Mouse (Mus musculus): ENCODE results near the gene Lonp1.
"Not testable (repeated sequence)": the region's sequence is repeated elsewhere in the genome, so short reads cannot be mapped to it uniquely, and the experiment has no call there.

Gene Lonp1
- long read RNA-seq, experiment 1, transcript Lonp1-201 (18 exons, 2,951 nt) = major isoform, 220 of 306 reads
- long read RNA-seq, experiment 1, partial matches to known transcripts = 66 of 306 reads
- long read RNA-seq, experiment 1, other reads (novel, unspliced or antisense) = 20 of 306 reads
- long read RNA-seq, experiment 2, transcript Lonp1-201 (18 exons, 2,951 nt) = major isoform, 230 of 302 reads
- long read RNA-seq, experiment 2, partial matches to known transcripts = 59 of 302 reads
- long read RNA-seq, experiment 2, other reads (novel, unspliced or antisense) = 13 of 302 reads

DNA sequence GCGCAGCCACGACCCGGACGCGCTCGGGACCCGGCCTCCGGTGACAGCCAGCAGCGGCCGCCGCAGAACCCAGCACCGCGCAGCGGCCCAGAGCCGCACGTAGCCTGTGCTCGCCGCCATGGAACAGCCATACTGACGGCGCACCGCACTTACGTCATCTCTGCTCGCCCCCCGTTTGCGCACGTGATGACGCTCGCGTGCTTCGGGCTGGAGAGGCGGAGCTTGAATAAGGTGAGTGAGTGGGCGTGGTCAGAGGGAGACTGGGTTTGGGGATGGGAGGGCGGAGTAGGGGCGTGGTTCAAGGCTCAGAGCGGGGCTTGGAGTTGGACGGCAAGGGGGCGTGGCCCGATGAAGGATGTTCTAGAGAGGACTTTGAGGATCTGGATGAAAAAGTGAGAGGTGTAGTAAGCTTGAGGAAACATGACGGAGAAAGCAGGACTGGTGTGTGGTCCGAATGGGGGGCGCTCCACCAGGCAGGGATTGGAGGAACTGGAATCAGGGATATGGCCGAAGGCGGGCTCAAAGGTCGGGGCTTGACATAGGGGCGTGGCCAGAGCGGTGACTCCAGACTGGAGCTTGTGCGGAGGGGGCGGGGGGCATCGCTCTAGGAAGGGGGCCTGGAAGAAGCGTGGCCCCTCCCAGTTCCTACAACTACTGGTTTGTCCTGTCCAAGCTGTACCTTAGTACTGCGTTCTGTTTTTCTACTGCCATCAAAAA lies at the start of gene Lonp1:
Gene Lonp1 (minus strand): TSS at position 134 of the 717 bp plus-strand sequence.
- intact Hi-C loops (cut with DNase I) = no loop called here

DNA sequence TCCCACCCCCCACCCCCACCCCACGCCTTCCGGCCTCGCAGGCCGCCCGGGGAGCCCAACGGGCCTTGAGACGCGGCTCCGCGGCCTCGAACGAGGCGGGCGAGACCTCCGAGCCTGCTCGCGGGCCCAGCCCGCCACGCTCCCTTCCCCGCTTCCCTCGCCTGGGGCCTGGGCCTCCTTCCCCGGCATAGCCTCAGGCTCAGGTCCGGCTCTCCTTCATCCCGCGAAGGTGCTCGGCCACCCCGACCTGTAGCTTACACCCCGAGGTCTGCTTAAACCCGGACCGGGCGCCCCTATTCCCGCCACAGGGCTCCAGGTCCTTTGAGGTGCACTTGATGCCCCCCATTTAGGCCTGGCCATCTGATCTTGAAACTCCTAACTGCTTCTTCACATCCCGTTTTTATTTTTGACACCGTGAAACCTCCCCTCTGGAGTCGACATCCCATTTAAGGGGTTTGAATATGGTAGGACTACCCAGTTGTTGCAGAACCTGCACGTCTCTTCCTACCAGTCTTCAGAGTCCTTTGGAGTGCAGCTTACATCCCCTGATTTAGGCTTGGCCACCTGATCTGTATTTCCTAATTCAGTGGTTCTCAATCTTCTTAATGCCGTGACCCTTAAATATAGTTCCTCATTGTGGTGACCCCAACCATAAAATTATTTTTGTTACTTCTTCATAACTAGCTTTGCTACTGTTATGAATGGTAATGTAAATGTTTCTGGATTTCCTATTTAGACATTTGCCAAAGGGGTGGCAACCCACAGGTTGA lies 47.1 kb upstream of the Lonp1 start:
- intact Hi-C loops (cut with DNase I) = no loop called here

DNA sequence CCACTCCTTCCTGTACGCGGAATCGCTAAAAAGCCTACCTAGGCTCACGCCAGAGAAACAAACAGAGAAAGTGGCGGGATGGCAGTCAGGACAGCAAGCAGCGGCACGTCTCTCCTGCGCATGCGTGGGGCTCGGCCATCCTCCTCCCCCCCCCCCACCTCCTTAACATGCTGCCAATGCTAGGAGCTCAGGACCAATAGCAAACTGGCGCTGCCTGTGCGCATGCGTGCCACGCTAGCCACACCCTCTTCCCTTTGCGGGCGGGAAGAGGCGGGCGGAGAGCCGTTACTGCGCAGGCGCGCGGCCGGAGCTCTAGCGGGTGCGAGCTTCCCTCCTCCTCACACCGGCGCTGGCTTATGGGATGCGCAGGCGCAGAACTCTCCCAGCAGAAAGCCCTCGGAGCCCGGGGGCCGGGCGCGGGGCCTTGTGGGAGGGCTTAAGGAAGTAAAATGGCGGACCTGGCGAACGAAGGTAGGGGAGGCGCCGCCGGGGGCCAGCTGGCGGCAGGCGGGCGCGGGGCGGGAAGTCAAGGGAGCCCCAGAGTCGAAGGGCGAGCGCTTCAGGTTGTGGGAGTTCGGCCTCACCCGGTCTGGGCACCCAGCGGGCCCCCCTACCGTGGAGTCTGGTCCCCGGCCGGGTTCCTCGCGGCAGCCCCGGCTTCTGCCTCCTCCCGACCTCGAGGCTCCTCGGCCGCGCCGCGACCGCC lies 46.4 kb upstream of the Lonp1 start, which contains the start of gene Ranbp3:
Gene Ranbp3 (plus strand): TSS at position 354 of the 706 bp plus-strand sequence.
- intact Hi-C loops (cut with DNase I) = no loop called here

DNA sequence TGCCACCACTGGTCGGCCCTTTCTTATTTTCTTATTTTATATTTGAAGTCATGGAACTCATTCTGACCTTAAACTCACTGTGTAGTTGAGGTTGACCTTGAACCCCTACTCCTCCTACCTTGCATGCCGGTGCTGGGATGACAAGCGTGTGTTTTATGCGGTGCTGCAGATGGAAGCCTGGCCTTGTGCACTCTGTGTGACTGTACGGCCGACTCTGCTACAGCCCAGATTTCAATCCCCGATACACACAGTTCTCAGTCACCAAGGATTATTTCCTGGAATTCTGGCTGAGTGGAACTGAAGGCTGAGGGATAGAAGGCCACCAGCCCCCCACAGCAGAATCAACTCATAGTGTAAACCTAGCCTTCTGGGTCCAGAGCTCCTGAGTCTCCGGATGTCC lies 43.1 kb upstream of the Lonp1 start:
- intact Hi-C loops (cut with DNase I) = loop anchor here (5.0 to 10.0 kb wide), 3 partner anchors 57 to 315 kb away; partner anchors contain the start of gene Rpl36

DNA sequence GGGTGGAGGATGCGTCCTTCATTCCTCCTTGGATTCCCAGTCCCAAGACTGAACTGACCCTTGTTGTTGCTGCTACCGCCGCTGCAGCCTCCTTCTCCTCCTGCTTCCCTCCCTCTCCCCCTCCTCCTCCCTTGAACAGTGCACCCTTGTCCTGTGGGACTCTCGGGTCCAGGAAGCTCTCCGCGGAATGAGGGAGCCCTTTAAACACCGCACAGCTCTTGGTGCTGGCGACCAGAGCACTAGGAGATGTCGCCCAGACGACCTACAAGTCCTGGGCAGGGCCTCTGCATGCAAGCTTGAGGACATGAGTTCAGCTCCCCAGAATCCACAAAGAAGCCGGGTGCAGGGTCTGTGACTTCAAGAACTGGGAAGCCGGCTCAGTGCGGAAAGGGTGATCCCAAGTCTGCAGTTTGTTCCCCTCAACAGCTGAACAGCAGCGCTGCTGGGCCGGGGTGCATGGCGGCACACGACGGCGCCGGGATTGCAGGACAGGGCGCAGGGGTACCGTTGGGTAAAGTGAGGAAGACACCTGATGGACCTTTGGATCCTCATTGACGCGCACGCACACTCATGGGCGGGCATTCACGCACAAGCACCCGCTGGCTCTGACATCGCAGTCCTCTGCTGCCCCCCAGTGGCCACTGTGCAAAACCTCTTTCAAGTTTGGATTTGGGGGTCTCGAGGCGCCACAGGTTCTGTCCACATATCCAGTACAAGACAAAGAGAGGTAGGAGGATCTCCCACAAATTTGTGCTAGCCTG lies 41.9 kb upstream of the Lonp1 start:
- intact Hi-C loops (cut with DNase I) = loop anchor here (5.0 to 10.0 kb wide), 3 partner anchors 56 to 314 kb away; partner anchors contain the start of gene Rpl36

DNA sequence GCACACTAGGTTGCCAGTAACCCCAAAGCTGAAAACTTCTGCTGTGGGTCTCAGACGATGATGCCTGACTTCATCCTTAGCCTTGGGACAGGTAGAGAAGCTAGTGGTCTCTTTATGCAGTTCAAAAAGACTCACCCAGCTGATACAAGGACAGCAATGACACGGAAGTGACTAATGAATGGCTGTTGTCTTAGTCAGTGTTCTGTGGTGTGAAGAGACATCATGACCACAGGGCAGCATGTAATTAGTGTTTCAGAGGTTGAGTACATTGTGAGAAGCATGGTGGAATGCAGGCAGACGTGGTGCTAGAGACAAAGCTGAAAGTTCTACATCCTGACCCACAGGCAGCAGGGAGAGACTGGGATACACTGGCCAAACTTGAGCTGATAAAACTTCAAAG lies 40.9 kb upstream of the Lonp1 start:
- intact Hi-C loops (cut with DNase I) = loop anchor here (5.0 to 10.0 kb wide), 3 partner anchors 55 to 313 kb away; partner anchors contain the start of gene Rpl36

DNA sequence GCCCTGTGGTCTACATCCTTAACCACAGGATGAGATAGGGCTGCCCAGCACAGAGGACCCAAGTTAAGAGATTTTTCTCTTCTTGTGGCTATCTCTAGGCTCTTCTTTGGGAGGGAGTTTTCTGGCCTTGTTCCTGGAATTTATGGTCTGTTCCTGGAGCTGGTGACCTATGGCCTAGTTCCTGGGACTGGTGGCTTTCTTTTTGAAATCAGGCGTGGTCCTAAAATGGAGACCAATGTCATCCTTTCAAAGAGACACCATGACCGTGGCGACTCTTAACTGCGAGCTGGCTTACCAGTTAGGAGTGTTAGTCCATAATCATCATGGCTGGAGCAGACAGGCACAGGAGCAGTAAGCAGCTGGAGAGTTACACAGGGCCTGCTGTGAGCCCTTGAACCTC lies 39.7 kb upstream of the Lonp1 start:
- intact Hi-C loops (cut with DNase I) = loop anchor here (5.0 to 10.0 kb wide), 3 partner anchors 54 to 312 kb away; partner anchors contain the start of gene Rpl36

DNA sequence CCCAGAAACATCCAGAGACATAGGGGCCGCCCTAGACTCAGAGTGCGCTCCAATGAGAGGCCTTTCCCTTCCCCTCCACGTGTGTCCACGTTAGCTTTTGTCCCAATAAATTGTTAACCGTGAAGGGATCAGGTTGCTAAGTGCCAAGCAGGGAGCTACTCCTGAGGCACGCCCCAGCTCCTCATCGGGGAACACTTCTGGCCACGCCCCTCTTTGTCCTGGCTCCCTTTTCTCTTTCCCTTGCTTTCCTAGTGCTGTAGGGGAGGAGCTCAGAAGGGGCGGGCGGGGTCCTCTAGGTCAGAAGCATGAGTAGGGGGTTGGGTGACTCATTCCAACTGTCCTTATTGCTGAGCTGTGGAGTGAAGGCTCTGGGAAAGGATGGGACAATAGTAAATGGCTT lies 37.6 kb upstream of the Lonp1 start:
- intact Hi-C loops (cut with DNase I) = loop anchor here (10.0 kb wide), 1 partner anchor 310 kb away; no protein-coding TSS in a partner anchor

DNA sequence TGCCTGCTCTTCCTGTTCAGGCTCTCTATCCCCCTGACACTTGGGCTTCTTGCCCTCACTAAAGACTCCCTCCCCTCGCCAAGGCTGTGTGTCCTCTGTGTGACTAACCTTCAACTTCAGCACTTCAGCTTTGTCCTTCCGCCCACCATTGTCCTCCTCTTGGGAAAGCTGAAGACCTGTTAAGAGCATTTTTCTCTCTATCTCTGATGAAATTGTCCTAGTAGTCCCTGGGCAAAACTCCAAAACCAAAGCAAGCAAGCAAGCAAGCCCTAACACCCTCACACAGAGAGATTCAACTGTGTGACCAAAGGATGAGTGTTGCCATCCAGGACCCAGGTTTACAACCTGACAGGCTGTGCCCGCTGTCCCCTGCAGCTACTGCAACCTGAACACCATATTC lies 37.0 kb upstream of the Lonp1 start:
- intact Hi-C loops (cut with DNase I) = loop anchor here (10.0 kb wide), 1 partner anchor 309 kb away; no protein-coding TSS in a partner anchor

DNA sequence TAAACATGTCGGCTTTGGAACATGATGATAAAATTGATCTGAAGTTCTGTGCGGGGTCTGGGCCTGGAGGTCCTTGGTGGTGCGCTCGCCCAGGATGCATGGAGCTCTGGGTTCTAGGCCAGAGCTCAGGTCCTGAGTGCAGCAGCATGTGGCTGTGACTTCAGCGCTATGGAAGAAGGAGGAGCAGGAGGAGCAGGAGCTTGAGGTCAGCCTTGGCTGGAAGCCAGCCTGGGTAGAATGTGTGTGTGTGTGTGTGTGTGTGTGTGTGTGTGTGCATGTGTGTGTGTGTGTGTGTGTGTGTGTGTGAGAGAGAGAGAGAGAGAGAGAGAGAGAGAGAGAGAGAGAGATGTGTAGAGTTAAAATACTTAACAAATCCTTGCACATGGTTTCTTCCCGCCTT lies 29.5 kb upstream of the Lonp1 start:
- intact Hi-C loops (cut with DNase I) = no loop called here

DNA sequence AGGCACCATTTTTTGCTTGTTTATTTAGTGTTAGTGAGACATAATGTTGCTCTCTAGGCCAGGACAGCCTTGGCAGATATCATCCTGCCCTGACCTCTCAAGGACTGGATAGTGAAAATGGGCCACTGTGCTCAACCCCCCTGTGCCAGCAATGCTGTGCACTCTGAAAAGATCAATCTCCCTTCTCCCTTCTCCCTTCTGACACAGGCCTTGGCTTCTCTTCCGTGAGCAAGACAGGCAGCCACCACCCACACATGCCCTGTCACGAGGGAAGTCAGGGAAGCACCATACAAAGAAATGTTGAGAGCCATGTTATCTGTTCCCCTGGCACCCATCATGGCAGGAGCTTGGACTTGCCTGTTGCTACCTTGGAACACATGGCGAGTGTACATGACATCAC lies 28.6 kb upstream of the Lonp1 start:
- intact Hi-C loops (cut with DNase I) = no loop called here

DNA sequence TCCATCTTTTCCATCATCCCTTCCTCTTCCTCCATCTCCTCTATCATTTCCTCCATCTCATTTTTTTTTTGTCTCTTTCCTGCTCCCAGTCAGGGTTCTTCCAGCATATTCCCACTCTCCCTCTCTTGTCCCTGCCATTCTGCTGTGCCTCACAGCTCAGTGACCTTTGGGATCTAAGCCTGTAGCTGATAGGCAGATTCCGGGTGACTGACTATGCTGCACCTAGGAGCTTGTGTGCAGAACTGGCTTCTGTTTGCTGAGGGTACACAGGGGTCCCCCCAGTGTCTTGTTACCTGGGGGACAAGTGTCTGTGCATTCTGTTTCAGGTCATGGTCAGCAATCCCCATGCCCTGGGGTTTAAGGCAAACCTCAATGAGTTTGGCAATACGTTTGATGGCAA lies 28.1 kb upstream of the Lonp1 start:
- intact Hi-C loops (cut with DNase I) = no loop called here

DNA sequence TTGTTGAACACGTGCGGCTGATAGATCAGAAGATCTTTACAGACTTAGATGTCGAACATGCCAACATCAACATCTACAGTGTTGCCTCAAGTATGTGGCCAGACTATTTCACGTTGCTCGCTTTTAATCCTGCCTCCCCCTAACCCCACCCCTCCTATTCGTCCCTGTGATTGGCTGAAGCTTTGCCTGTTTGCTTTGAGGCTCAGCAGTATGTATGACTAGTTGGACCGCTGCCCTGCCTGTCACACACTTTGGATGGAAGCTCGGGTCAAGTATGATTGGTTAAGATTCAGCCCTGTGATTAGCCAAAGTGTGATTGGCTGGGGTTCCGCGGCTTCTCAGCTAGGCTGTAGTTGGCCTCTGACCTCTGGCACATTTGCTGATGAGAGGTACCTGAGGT lies 25.1 kb upstream of the Lonp1 start:
- intact Hi-C loops (cut with DNase I) = no loop called here

DNA sequence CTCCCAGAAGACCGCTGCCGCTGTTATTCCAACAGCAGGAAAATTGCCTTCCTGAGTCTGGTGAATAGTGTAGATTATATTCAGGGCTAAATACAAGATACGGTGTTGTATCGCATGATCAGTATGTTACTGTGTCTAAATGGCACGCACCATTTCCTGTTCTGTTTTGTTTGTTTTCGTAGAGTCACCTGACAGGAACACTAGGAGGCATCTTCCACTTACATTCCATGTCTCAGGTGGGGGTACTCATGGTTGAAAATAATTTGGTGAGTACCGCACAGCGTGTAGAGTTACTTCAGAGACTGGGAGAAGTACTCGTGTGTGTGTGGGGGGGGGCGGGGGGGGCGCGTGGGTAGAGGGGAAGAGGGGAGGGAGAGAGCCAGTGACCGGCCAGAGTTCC lies 20.9 kb upstream of the Lonp1 start:
- intact Hi-C loops (cut with DNase I) = no loop called here

DNA sequence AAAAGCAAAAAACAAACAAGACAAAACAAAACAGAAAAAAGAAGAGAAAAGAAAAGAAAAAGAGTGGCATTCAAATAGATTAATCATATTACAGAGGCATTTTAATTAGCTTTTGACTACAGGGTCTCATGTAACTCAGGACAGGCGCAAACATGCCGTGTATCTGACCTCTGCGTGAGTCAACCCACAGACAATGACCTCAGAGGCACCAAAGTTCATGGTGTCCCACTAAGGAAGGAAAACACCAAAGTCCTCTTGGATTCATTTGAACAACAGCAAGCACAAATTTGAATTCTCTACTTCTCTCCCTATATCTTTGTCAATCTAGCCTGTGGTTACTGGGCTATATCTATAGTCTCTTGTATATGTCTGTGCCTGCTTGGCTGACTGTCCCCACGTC lies 16.6 kb upstream of the Lonp1 start:
- intact Hi-C loops (cut with DNase I) = no loop called here

DNA sequence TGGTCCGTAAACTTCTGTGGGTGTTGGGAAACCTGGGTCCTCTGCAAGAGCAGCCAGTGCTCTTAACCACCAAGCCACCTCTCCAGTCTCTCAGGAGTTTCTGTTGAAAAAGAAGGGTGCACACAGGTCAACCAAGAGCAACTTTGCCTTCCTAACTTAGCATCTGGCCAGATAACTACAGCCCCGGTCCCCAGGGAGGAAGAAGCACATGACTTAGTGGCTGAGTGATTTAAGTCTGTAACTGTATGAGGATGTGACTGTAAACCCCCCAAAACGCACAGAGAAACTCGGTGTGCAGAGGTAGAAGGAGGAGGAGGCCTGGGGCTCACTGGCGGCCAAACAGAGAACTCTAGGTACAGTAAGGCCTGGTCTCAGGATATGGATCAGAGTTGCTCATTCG lies 7.3 kb upstream of the Lonp1 start:
- intact Hi-C loops (cut with DNase I) = no loop called here

DNA sequence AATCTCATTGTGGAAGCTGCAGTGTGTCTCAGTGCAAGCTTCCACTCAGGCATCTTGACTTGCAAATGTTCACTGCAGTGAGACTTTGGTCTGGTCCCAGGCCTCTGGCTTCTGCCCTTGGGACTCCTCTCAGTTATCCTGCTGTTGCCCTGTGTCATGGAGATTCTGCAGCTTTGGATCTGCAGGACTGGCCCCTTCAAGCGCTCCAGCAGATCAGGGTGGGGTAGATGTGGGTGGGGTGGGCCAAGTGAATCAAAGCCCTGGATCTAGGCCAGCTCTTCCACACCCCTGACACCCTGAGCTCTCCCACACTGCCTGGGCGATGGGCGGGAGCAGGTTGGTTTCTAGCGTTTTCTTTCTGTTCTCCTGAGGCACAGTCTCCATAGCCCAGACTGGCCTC lies 5.1 kb upstream of the Lonp1 start:
- intact Hi-C loops (cut with DNase I) = no loop called here

DNA sequence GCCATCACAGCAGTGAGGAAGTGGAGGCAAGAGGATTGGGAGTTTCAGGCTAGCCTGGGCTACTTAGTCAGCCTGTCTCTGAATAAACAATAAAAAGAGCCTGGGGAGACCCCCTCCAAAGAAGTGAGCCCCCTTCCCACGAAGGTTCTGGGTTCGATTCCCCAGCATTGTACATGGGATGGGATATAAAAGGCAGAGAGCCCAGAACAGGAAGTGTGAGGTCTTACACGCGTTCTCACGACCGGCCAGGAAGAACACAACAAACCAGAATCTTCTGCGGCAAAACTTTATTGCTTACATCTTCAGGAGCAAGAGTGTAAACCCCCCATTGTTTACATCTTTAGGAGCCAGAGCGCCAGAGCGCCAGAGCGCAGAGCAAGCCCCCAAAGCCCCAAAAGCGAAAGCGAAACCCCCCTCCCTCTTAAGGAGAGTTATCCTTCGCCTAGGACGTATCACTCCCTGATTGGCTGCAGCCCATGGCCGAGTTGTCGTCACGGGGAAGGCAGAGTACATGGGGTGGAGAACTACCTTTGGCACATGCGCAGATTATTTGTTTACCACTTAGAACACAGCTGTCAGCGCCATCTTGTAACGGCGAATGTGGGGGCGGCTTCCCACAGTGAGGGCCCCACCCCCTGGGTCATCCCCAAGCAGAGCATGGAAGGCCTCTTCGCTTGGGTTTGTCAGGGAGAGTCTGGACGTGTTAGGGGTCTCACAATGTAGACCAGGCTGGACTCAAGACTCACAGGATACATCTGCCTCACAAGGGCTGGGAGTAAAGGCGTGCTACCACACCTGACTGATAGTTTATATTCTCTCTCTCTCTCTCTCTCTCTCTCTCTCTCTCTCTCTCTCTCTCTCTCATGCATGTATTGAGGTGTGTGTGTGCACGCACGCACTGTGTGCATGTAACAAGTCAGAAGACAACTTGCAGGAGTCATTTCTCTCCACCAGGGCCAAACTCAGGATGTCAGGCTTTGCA lies 3.4 kb upstream of the Lonp1 start:
- intact Hi-C loops (cut with DNase I) = not testable (repeated sequence)

All from adrenal gland (tissue).